Mouse (Mus musculus) lung, adult 2 months (tissue): Measurements from ENCODE around the gene Vac14.

Experiments
- CTCF ChIP-seq: fragments of 200-500 bp; IDR thresholded peaks from 2 replicates; pipeline ENCODE4 v1.5.1; 2011; ENCODE audit warnings: mild to moderate bottlenecking, low read length, control low read depth; ENCODE audit not compliant: insufficient read depth
- POLR2A ChIP-seq: fragments of 200-500 bp; IDR thresholded peaks from 2 replicates; pipeline ENCODE4 v1.6.1; 2011; ENCODE audit warnings: low read depth, mild to moderate bottlenecking, control low read depth, low read length, borderline replicate concordance; ENCODE audit errors: extremely low read depth

- TF ChIP-seq POLR2A, result no peak
- TF ChIP-seq CTCF, result no peak
These were observed 98.7 kb downstream of the Vac14 start for GRCm38 (mm10) chr8:110717131-110717530.
